8 mouse cellular contexts compared by ENCODE assay signal in genomic region chr17:6257070-6257456, GRCm38 (mm10). TPM values are rescaled to one million over a fixed set of nuclear protein-coding genes. Genes with fewer than 3 reads are reported as not detected.
DNase-seq lines count a peak whose midpoint lies in the region; ATAC-seq and TF ChIP-seq lines count a peak whose summit lies in the region.
"Not testable (repeated sequence)": the region's sequence is repeated elsewhere in the genome, so short reads cannot be mapped to it uniquely, and the experiment has no call there.

No protein-coding gene starts in this region.

- H3K27ac ChIP-seq in cerebellum, adult 2 months (ENCODE audit: insufficient read depth, low read length): 0 out of 2 replicates have a peak overlapping the region, but pooled peaks have one; percentile 81
- H3K27ac ChIP-seq in embryonic facial prominence, embryonic 15.5 days (replicated peaks); heart, embryonic 10.5 days; intestine, embryonic 15.5 days; liver, embryonic 11.5 days (ENCODE audit: low read depth, low read length); neural tube, embryonic 13.5 days (replicated peaks): not testable (repeated sequence)

- H3K4me3 ChIP-seq in cerebellum, adult 2 months (replicated peaks; ENCODE audit: insufficient read depth, low read depth, low read length); intestine, embryonic 15.5 days (replicated peaks); liver, embryonic 11.5 days (ENCODE audit: low read depth, low read length): not testable (repeated sequence)
- H3K4me3 ChIP-seq in embryonic facial prominence, embryonic 15.5 days (replicated peaks): peak overlapping the region; percentile 16; the same call in 1 of the 2 replicates
- peak overlapping the region; percentile 32; the same call in 1 of the 2 replicates for H3K4me3 ChIP-seq in heart, embryonic 10.5 days
- peak overlapping the region; percentile 38 for H3K4me3 ChIP-seq in neural tube, embryonic 13.5 days

- TF ChIP-seq POLR2A in cerebellum, adult 2 months (IDR thresholded peaks at IDR 0.05; ENCODE audit: borderline replicate concordance, insufficient read depth, low read length): not testable (repeated sequence)

- not testable (repeated sequence) for H3K27me3 ChIP-seq in cerebellum, adult 2 months (ENCODE audit: control insufficient read depth, insufficient read depth, low read length); embryonic facial prominence, embryonic 15.5 days; heart, embryonic 10.5 days (ENCODE audit: insufficient read depth, poor library complexity, severe bottlenecking); intestine, embryonic 15.5 days (replicated peaks); liver, embryonic 11.5 days (replicated peaks; ENCODE audit: control insufficient read depth, insufficient read depth, low read length); neural tube, embryonic 13.5 days

- 2% methylated on average over 20 of the region's 20 CpGs for WGBS in cerebellum, adult 2 months
- WGBS in embryonic facial prominence, embryonic 15.5 days: 1% methylated on average over 17 of the region's 20 CpGs
- under 1% methylated on average over 14 of the region's 20 CpGs for WGBS in heart, embryonic 10.5 days
- under 1% methylated on average over 13 of the region's 20 CpGs for WGBS in intestine, embryonic 15.5 days
- 0% methylated on average over 8 of the region's 20 CpGs for WGBS in liver, embryonic 11.5 days
- WGBS in neural tube, embryonic 13.5 days: 1% methylated on average over 16 of the region's 20 CpGs

- H3K4me2 ChIP-seq in embryonic facial prominence, embryonic 15.5 days (replicated peaks): peak overlapping the region; percentile 44
- H3K4me2 ChIP-seq in intestine, embryonic 15.5 days (replicated peaks): peak overlapping the region; percentile 45; the same call in 1 of the 2 replicates
- H3K4me2 ChIP-seq in liver, embryonic 11.5 days: 0 out of 2 replicates have a peak overlapping the region, but pooled peaks have one; percentile 14
- peak overlapping the region; percentile 51 for H3K4me2 ChIP-seq in neural tube, embryonic 13.5 days

- TF ChIP-seq CTCF in cerebellum, adult 2 months (IDR thresholded peaks at IDR 0.05; ENCODE audit: borderline replicate concordance, insufficient read depth, low read depth, low read length): not testable (repeated sequence)

- H3K36me3 ChIP-seq in embryonic facial prominence, embryonic 15.5 days; heart, embryonic 10.5 days; intestine, embryonic 15.5 days; liver, embryonic 11.5 days (ENCODE audit: control insufficient read depth, insufficient read depth, low read length); neural tube, embryonic 13.5 days: not testable (repeated sequence)

- peak; percentile 77 to 85 for DNase-seq in cerebellum, adult 2 months
- peak; percentile 11 for DNase-seq in heart, embryonic 10.5 days (ENCODE audit: low spot score)
- DNase-seq in left cerebral cortex, adult 18-20 months (ENCODE audit: low spot score in 2 of 2): peak; percentile 63 to 83
- peak; percentile 6 for DNase-seq in liver, embryonic 11.5 days (ENCODE audit: low spot score)
- DNase-seq in testis, postnatal 10 days (ENCODE audit: low spot score): peak; percentile 44

- not testable (repeated sequence) for H3K4me1 ChIP-seq in cerebellum, adult 2 months (ENCODE audit: control insufficient read depth, insufficient read depth, low read length); embryonic facial prominence, embryonic 15.5 days; heart, embryonic 10.5 days; intestine, embryonic 15.5 days (replicated peaks); liver, embryonic 11.5 days (replicated peaks; ENCODE audit: control insufficient read depth, insufficient read depth, low read length); neural tube, embryonic 13.5 days (replicated peaks)

- not testable (repeated sequence) for H3K9ac ChIP-seq in embryonic facial prominence, embryonic 15.5 days; intestine, embryonic 15.5 days; liver, embryonic 11.5 days (ENCODE audit: low read depth, low read length)
- H3K9ac ChIP-seq in neural tube, embryonic 13.5 days: peak overlapping the region; percentile 58

- not testable (repeated sequence) for H3K9me3 ChIP-seq in embryonic facial prominence, embryonic 15.5 days (replicated peaks); heart, embryonic 10.5 days; intestine, embryonic 15.5 days; liver, embryonic 11.5 days (ENCODE audit: control insufficient read depth, low read length); neural tube, embryonic 13.5 days

- ATAC-seq in embryonic facial prominence, embryonic 15.5 days (ENCODE audit: insufficient number of reproducible peaks, low FRiP score, low TSS enrichment, low read depth); intestine, embryonic 15.5 days; liver, embryonic 11.5 days (replicated peaks; ENCODE audit: low FRiP score); neural tube, embryonic 13.5 days (ENCODE audit: low read depth): not testable (repeated sequence)

RNA-seq across cellular contexts. Expression of gene Tmem181a, which starts 0.4 kb away (rescaled TPM):
- 83.8 and 86.6 TPM in 2 replicates for polyA plus RNA-seq in cerebellum, adult 2 months (2012; rRNA removed)
- 19.4 and 21.0 TPM in 2 replicates for polyA plus RNA-seq in embryonic facial prominence, embryonic 15.5 days (2015; fragmentation: Nextera tagmentation; extraction: Ambion mirVana)
- 18.1 and 23.0 TPM in 2 replicates for polyA plus RNA-seq in heart, embryonic 10.5 days (2016; fragmentation: Nextera tagmentation; extraction: Ambion mirVana)
- 19.5 and 19.7 TPM in 2 replicates for polyA plus RNA-seq in intestine, embryonic 15.5 days (2015; fragmentation: Nextera tagmentation; extraction: Ambion mirVana)
- total RNA-seq in left cerebral cortex, adult 18-20 months (2021): 10 to 100 TPM; 58.9 to 59.5 TPM
- 10.8 and 11.9 TPM in 2 replicates for polyA plus RNA-seq in liver, embryonic 11.5 days (2014; fragmentation: Nextera tagmentation; extraction: Ambion mirVana)
- polyA plus RNA-seq in neural tube, embryonic 13.5 days (2015; fragmentation: Nextera tagmentation; extraction: Ambion mirVana): 35.8 and 38.5 TPM in 2 replicates

Comparison
In these comparisons a context has a peak if more than half of its experiments do, and no peak if none do; other contexts are left out.
1. DNase-seq: peak in every context shown above with its lines; median percentile 81 in cerebellum, adult 2 months; 73 in left cerebral cortex, adult 18-20 months; 44 in testis, postnatal 10 days; 11 in heart, embryonic 10.5 days; 6 in liver, embryonic 11.5 days.